Mouse (Mus musculus) midbrain, embryonic 11.5 days (tissue): ENCODE data around the gene Tango2. TPM values are rescaled to one million over a fixed set of nuclear protein-coding genes. Genes with fewer than 3 reads are reported as not detected.
A peak's percentile ranks its signal among the peaks of the same experiment; 100 is the strongest.

ENCODE experiments used
- ATAC-seq: fragments of 200-750 bp; cut with Nextera tagmentation; 2 replicates; pipeline ENCODE4 v1.8.0; 2017; ENCODE audit warnings: moderate TSS enrichment, moderate library complexity; ENCODE audit not compliant: low FRiP score
- DNase-seq: peaks from one replicate; pipeline ENCODE4 v3.0.0; 2015; ENCODE audit warnings: low spot score; ENCODE audit errors: missing footprints
- H3K27ac ChIP-seq: fragments of 300-500 bp; sonication (generic); 2 replicates; pipeline ENCODE4 v1.5.1; 2014; ENCODE audit warnings: low read depth, low read length
- H3K27me3 ChIP-seq: fragments of 300-500 bp; sonication (generic); 2 replicates; pipeline ENCODE4 v1.6.1; 2014; ENCODE audit warnings: mild to moderate bottlenecking, low read length, moderate library complexity, mixed read lengths; ENCODE audit not compliant: control insufficient read depth, insufficient read depth
- H3K36me3 ChIP-seq: fragments of 300-500 bp; sonication (generic); 2 replicates; pipeline ENCODE4 v1.6.1; 2014; ENCODE audit warnings: mild to moderate bottlenecking, low read length, moderate library complexity, mixed read lengths; ENCODE audit not compliant: control insufficient read depth, insufficient read depth
- H3K4me1 ChIP-seq: fragments of 300-500 bp; sonication (generic); 2 replicates; pipeline ENCODE4 v1.6.1; 2014; ENCODE audit warnings: low read length; ENCODE audit not compliant: control insufficient read depth, insufficient read depth
- H3K4me2 ChIP-seq: fragments of 300-500 bp; sonication (generic); 2 replicates; pipeline ENCODE4 v1.6.1; 2014; ENCODE audit warnings: mild to moderate bottlenecking, moderate library complexity
- H3K4me3 ChIP-seq: fragments of 300-500 bp; sonication (generic); 2 replicates; pipeline ENCODE4 v1.5.1; 2014; ENCODE audit warnings: low read depth, low read length
- H3K9ac ChIP-seq: fragments of 300-500 bp; sonication (generic); 2 replicates; pipeline ENCODE4 v1.6.1; 2014; ENCODE audit warnings: low read length
- H3K9me3 ChIP-seq: fragments of 300-500 bp; sonication (generic); 2 replicates; pipeline ENCODE4 v1.6.1; 2016; ENCODE audit warnings: low read length; ENCODE audit not compliant: control insufficient read depth
- WGBS: fragments of 180-500 bp; shearing (Covaris S2); extraction: QIAGEN DNeasy Blood & Tissue Kit; methylation state at CpG from one replicate; pipeline ENCODE4 v1.1.7; 2014; 5-methylcytosine and 5-hydroxymethylcytosine counted together
- polyA plus RNA-seq: library from polyadenylated mRNA; unstranded; fragments of >200 nt; fragmentation: Nextera tagmentation; extraction: Ambion mirVana; gene quantifications from 2 replicates; pipeline ENCODE4 v1.2.1, GENCODE M21; 2014

The Tango2 gene
- 38.9 and 39.2 TPM in 2 replicates for polyA plus RNA-seq

GRCm38 (mm10) chr16:18347931-18348600 is at the start of gene Tango2, which contains the start of gene Arvcf:
Tango2 (minus strand) TSS chr16:18348103.
Arvcf (plus strand) TSS chr16:18348182.
- peak within 1 kb of the TSS; percentile 88 for H3K4me3 ChIP-seq
- no peaks in the 10 kb centered on the region for H3K9me3 ChIP-seq
- no peak within 1 kb of the TSS for H3K27ac ChIP-seq
- peak within 1 kb of the TSS; percentile 96 for H3K4me2 ChIP-seq
- ATAC-seq (peak; percentile 82), DNase-seq (peak; percentile 96)
- H3K4me1 ChIP-seq, result peaks cover 21% of the 10 kb centered on the region
- whole genome bisulfite sequencing, result 1% methylated on average over 43 of the region's 44 CpGs
- H3K9ac ChIP-seq, result peak within 1 kb of the TSS; percentile 81
- H3K36me3 ChIP-seq, result no peaks in the 10 kb centered on the region
- H3K27me3 ChIP-seq, result no peaks in the 10 kb centered on the region; the same call in 1 of the 2 replicates

- Histone ChIP-seq H3K27me3 (no peaks in the 10 kb centered on the region), H3K4me3 (no peak overlapping the region), H3K4me1 (peaks cover 72% of the 10 kb centered on the region), H3K4me2 (no peak overlapping the region), H3K36me3 (peaks cover 34% of the 10 kb centered on the region), H3K9me3 (no peaks in the 10 kb centered on the region), H3K9ac (no peak overlapping the region), H3K27ac (no peak overlapping the region)
- DNase-seq (no peak), ATAC-seq (no peak)
- 96% methylated on average over 27 of the region's 27 CpGs for WGBS
Measured at GRCm38 (mm10) chr16:18396791-18397621, 49.1 kb upstream of the Tango2 start.

GRCm38 (mm10) chr16:18396201-18396600 is 48.3 kb upstream of the Tango2 start:
- Histone ChIP-seq H3K4me3 (no peak overlapping the region), H3K36me3 (peaks cover 28% of the 10 kb centered on the region)

GRCm38 (mm10) chr16:18395620-18396036 is 47.7 kb upstream of the Tango2 start:
- no peak for ATAC-seq
- H3K27ac ChIP-seq, result peak overlapping the region; percentile 48; the same call in 1 of the 2 replicates
- peaks cover 28% of the 10 kb centered on the region for H3K36me3 ChIP-seq
- H3K27me3 ChIP-seq, result no peaks in the 10 kb centered on the region
- no peak for DNase-seq
- no peak overlapping the region for H3K4me3 ChIP-seq
- peak overlapping the region; percentile 48 for H3K9ac ChIP-seq
- no peaks in the 10 kb centered on the region for H3K9me3 ChIP-seq
- peaks cover 60% of the 10 kb centered on the region for H3K4me1 ChIP-seq
- WGBS, result 22% methylated on average over 6 of the region's 7 CpGs
- peak overlapping the region; percentile 64 for H3K4me2 ChIP-seq

More at GRCm38 (mm10) chr16:18396201-18396600, 48.3 kb upstream of the Tango2 start:
- ATAC-seq (no peak), DNase-seq (no peak)
- Histone ChIP-seq H3K27me3 (no peaks in the 10 kb centered on the region), H3K9me3 (no peaks in the 10 kb centered on the region), H3K4me1 (peaks cover 65% of the 10 kb centered on the region), H3K4me2 (peak overlapping the region; percentile 64), H3K27ac (peak overlapping the region; percentile 48; the same call in 1 of the 2 replicates), H3K9ac (peak overlapping the region; percentile 48)
- 57% methylated on average over 2 of the region's 2 CpGs for WGBS

- Histone ChIP-seq H3K36me3 (peaks cover 28% of the 10 kb centered on the region), H3K27ac (peak overlapping the region; percentile 84), H3K9ac (peak overlapping the region; percentile 49; the same call in 1 of the 2 replicates), H3K4me1 (peaks cover 53% of the 10 kb centered on the region), H3K4me2 (peak overlapping the region; percentile 64), H3K27me3 (no peaks in the 10 kb centered on the region), H3K9me3 (no peaks in the 10 kb centered on the region), H3K4me3 (0 out of 2 replicates have a peak overlapping the region, but pooled peaks have one; percentile 5)
- DNase-seq, result peak; percentile 94
- peak; percentile 57 for ATAC-seq
- WGBS, result 15% methylated on average over 11 of the region's 11 CpGs
Measured at GRCm38 (mm10) chr16:18394777-18395619, 47.1 kb upstream of the Tango2 start.

GRCm38 (mm10) chr16:18394056-18394455 is 46.2 kb upstream of the Tango2 start:
- H3K36me3 ChIP-seq, result peaks cover 21% of the 10 kb centered on the region
- H3K27me3 ChIP-seq, result no peaks in the 10 kb centered on the region
- H3K4me2 ChIP-seq, result peak overlapping the region; percentile 64
- DNase-seq, result peak; percentile 85
- H3K27ac ChIP-seq, result 0 out of 2 replicates have a peak overlapping the region, but pooled peaks have one; percentile 87
- peak overlapping the region; percentile 90 for H3K9ac ChIP-seq
- WGBS, result 73% methylated on average over 3 of the region's 3 CpGs
- peak overlapping the region; percentile 85 for H3K4me3 ChIP-seq
- ATAC-seq, result no peak
- no peaks in the 10 kb centered on the region for H3K9me3 ChIP-seq
- peaks cover 47% of the 10 kb centered on the region for H3K4me1 ChIP-seq

GRCm38 (mm10) chr16:18393595-18393994 is 45.7 kb upstream of the Tango2 start:
- H3K4me1 ChIP-seq, result peaks cover 47% of the 10 kb centered on the region
- H3K36me3 ChIP-seq, result peaks cover 16% of the 10 kb centered on the region
- H3K4me3 ChIP-seq, result peak overlapping the region; percentile 85
- peak overlapping the region; percentile 64 for H3K4me2 ChIP-seq
- DNase-seq (peak; percentile 85), ATAC-seq (no peak)
- 56% methylated on average over 5 of the region's 5 CpGs for WGBS
- H3K9ac ChIP-seq, result peak overlapping the region; percentile 90
- H3K9me3 ChIP-seq, result no peaks in the 10 kb centered on the region
- peak overlapping the region; percentile 87; the same call in 1 of the 2 replicates for H3K27ac ChIP-seq
- H3K27me3 ChIP-seq, result no peaks in the 10 kb centered on the region
